Mouse (Mus musculus) bone marrow, adult 2 months (tissue): ENCODE measurements around the gene Cyp2r1. TPM values are rescaled to one million over a fixed set of nuclear protein-coding genes. Genes with fewer than 3 reads are reported as not detected.

Source experiments
- H3K27ac ChIP-seq: fragments of 200-500 bp; 2 replicates; pipeline ENCODE4 v1.5.1; 2012; ENCODE audit warnings: low read depth, mild to moderate bottlenecking, control low read depth, inconsistent platforms, low read length; ENCODE audit not compliant: control insufficient read depth, poor library complexity, insufficient read depth
- H3K4me1 ChIP-seq: fragments of 200-500 bp; 2 replicates; pipeline ENCODE4 v1.6.1; 2011; ENCODE audit warnings: low read length; ENCODE audit not compliant: control insufficient read depth, insufficient read depth
- H3K4me3 ChIP-seq: fragments of 200-500 bp; replicated peaks from 2 replicates; pipeline ENCODE3; 2011; ENCODE audit warnings: mild to moderate bottlenecking, low read depth, low read length, control low read depth; ENCODE audit not compliant: control insufficient read depth
- CTCF ChIP-seq: fragments of 200-500 bp; IDR thresholded peaks from 2 replicates; pipeline ENCODE4 v1.5.1; 2011; ENCODE audit warnings: low read length, control low read depth; ENCODE audit not compliant: control insufficient read depth, insufficient read depth
- POLR2A ChIP-seq: fragments of 200-500 bp; IDR thresholded peaks from 2 replicates; pipeline ENCODE4 v1.6.1; 2011; ENCODE audit warnings: low read depth, mild to moderate bottlenecking, control low read depth, low read length, borderline replicate concordance; ENCODE audit not compliant: control insufficient read depth
- WGBS: fragments of 180-500 bp; shearing (Covaris S2); methylation state at CpG from one replicate; pipeline ENCODE4 v1.1.7; 2018; 5-methylcytosine and 5-hydroxymethylcytosine counted together
- polyA plus RNA-seq: library from polyadenylated mRNA; stranded (reverse); fragments of >200 nt; gene quantifications from 2 replicates; pipeline ENCODE4 v1.2.4, GENCODE M21; 2011; ENCODE audit warnings: low replicate concordance; ENCODE audit not compliant: missing spikeins, insufficient read depth, insufficient read length

Gene Cyp2r1
- polyA plus RNA-seq, 1 experiment, result 1.2 TPM

DNA sequence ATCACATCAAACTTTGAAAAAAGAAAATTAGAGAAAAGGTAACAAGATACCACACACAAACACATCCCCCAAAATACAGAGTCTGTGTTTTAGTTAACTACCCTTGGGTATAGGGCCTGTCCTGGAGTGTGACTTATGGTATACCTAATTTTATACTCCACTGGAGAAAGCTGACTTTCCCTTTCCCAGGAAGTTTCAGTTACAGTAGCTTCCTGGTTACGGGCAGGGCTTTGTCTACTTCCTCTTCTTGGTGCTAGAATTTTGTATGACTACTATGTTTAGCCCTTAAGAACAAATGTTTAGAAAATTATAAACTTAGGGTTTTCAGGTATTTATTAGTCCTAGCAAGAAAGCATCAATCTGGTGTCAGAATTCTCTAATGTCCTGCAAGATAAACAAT, 36.5 kb downstream of the Cyp2r1 start:
- WGBS, result 29% methylated on average over 1 of the region's 1 CpGs
- Histone ChIP-seq H3K27ac (no peak overlapping the region), H3K4me1 (no peaks in the 10 kb centered on the region), H3K4me3 (no peak overlapping the region)
- TF ChIP-seq CTCF (no peak), POLR2A (no peak)

DNA sequence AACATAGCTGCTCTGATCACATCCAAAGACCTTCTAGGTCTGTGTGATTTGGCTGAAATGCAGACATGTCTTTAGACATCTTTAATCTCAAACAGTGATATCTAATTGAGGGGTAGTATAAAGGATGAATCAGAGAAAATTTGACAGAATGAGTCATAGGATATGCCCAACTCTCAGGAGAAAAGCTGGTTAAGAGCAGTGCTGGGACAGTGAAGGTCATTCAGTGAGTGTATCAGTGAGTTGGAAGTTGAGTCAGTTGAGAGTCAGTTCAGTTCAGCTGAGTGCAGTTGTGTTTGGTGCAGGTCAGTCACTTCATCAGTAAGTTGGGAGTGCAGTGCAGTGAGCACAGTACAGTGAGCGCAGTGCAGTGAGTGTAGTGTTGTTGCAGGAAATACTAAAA, 42.6 kb downstream of the Cyp2r1 start:
- Histone ChIP-seq H3K4me3 (no peak overlapping the region), H3K4me1 (no peaks in the 10 kb centered on the region), H3K27ac (no peak overlapping the region)
- TF ChIP-seq CTCF, result no peak
- TF ChIP-seq POLR2A, result no peak
- 89% methylated on average over 1 of the region's 1 CpGs for WGBS

DNA sequence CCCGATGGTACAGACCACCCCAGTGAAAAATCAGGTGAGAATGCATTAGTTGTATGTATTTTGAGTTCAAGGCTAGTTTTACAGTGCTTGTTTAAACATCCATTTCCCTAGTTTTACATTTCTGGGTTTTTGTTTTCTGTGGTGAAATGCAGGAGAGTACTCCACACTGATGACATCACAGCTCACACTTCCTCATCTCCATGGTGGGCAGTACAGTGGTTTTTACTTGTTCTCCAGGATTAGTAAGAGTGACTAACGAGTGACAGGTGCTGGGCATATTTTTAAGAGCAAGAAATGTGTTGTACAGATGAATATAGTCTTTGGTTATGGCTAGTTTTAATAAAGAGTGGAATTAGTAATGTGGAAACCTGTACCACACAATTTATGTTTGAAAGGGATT, 53.9 kb downstream of the Cyp2r1 start:
- Histone ChIP-seq H3K4me3 (no peak overlapping the region), H3K4me1 (no peaks in the 10 kb centered on the region), H3K27ac (no peak overlapping the region)
- TF ChIP-seq POLR2A (no peak), CTCF (no peak)
- WGBS, result 63% methylated on average over 2 of the region's 2 CpGs

Other genes with a start within 250 kb of the Cyp2r1 start
- gene Pde3b, start 147.7 kb downstream of the Cyp2r1 start, polyA plus RNA-seq, result 1.3 and 2.4 TPM in 2 replicates
- 6.9 TPM in 1 of 2 replicates, not detected in the other for gene Calca, start 73.4 kb upstream of the Cyp2r1 start, polyA plus RNA-seq
- not detected in 2 replicates for gene Calcb, start 155.7 kb upstream of the Cyp2r1 start, polyA plus RNA-seq
- not detected in 2 replicates for gene Insc, start 180.7 kb upstream of the Cyp2r1 start, polyA plus RNA-seq